Mouse (Mus musculus) v-Abl transformed pro-B cells (cell line): Measurements from ENCODE around the gene St5.

Experiments
- in situ Hi-C, 2 experiments: fragments of 400-800 bp; cut with MboI; formaldehyde crosslinking; loops; one replicate each; pipeline ENCODE4 v1.15.1; 2025; ENCODE audit not compliant: unreplicated experiment in 2 of 2

The St5 gene

DNA sequence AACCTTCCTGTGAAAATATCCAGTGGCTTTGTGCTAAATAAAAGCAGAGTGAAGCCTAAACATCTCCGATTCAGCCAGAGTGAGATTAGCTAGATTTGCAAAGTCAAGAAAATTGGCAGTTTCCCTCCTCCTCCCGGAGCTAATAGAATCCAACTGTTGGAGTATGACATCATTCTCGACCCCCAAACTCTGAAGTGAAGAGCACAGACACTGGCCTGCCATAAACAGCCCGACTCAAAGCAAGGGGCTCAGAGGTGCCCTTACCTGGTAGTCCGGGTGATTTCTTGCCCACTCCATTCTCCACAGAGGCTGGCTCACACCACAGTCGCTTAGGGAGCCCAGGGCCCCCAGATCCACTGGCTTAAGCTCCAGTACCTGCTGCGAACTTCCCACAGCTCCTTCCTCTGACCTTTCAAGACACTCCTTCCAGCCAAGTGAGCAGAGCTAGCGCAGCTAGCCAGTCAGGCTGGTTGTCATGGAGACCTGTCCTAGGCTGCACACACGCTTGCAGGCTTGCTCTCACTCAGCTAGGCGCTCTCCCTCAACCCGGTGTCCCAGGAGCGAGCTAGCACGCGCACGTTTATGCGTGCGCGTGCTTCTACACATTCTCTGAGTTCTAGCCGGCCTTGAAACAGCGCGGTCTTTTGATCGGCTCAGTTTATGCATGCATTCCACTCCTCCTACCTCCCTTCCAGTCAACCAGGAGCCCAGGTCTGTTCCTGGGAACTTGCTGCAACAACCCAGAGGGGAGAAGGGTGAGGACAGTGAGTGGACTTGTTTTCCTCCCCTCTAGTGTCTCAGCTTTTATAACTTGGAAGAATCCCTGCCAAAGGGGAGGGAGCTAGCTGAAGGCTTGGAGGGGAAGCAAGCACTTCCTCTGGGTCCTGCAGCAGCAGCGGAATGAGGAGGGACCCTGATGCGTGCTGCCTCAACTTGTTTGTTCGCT, 87.1 kb downstream of the St5 start:
- in situ Hi-C loops, result loop anchor here (5.0 to 25.0 kb wide), 3 partner anchors 89 to 479 kb away; no protein-coding TSS in a partner anchor

DNA sequence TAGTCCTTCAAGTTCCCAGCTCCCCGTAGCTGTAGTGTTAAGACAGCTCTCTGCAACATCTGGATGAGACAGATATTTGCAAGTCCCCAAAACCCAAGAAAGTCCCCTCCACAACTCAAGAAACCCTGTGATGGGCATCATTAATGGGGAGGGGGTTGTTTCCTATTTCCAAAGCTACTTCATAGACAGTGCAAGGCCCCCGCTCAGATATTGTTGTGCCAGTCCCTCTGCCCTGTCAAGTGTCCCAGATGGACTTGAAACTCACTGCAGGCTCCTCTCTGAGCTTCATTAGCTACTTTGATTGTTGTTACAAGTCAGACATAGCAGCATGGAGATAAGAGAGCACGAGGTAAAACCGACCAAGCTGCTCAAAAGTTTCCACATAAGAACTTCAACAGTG, 87.8 kb downstream of the St5 start:
- in situ Hi-C loops, result loop anchor here (5.0 to 25.0 kb wide), 3 partner anchors 88 to 478 kb away; no protein-coding TSS in a partner anchor

DNA sequence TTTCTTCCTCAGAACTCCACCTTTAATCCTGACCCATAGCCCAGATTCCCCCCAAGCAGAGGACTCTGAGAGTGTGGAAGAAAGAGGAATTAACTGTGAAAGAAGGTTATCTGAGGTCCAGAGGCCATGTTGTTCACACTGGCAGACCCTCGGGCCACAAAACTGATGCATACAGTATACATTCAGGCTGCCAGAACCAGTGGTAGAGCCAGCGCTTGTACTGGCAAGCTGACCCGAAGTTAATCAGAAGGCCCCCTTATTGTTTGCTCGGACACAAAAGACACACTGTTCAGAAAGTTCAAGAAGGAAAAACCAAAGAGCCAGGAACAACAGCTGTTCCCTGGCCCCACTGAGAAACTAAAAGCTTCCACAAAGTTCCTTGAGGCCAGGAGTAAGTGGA, 88.5 kb downstream of the St5 start:
- in situ Hi-C loops, result loop anchor here (5.0 to 25.0 kb wide), 3 partner anchors 88 to 478 kb away; no protein-coding TSS in a partner anchor

DNA sequence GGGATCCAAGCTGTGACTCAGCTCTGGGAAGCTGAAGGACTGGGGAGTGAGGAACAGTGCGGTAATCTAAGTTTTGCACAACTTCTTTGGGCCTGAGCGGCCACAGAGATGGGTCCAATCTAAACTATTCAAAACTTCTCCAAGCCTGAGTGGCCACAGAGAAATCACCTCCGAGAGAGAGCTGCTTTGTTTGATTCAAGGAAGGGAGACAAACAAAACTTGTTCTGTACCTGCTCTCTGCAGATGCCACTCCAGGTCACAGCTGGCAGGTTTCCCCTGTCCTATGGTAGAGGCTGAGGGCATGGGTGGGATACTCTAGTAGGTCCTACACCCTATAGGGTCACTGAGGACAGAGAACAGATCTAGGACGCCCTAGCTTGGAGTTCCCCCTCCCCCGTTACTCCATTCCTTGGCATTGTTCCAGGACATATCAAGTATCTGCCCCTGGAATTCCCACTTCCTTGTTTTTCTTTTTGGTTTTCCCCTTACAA, 89.8 kb downstream of the St5 start:
- in situ Hi-C loops, result loop anchor here (10.0 to 25.0 kb wide), 2 partner anchors 469 to 476 kb away; no protein-coding TSS in a partner anchor

DNA sequence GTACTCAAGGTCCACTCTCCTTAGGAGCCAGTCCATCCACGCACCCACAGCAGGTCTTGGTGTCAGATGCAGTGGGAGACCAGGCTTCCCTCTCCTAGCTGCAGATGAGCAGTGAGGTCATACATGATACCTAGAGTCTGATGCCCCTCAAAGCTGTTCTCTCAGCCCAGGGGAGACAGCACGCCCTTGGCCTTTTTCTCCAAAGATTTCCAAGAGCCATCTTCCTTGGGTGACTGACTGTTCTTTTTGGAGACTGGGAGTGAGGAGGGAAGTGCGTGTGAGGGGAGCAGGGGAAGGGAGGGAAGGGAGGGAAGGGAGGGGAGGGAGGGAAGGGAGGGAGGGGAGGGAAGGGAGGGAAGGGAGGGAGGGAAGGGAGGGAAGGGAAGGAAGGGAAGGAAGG, 90.4 kb downstream of the St5 start:
- in situ Hi-C loops, result loop anchor here (10.0 to 25.0 kb wide), 2 partner anchors 468 to 476 kb away; no protein-coding TSS in a partner anchor

DNA sequence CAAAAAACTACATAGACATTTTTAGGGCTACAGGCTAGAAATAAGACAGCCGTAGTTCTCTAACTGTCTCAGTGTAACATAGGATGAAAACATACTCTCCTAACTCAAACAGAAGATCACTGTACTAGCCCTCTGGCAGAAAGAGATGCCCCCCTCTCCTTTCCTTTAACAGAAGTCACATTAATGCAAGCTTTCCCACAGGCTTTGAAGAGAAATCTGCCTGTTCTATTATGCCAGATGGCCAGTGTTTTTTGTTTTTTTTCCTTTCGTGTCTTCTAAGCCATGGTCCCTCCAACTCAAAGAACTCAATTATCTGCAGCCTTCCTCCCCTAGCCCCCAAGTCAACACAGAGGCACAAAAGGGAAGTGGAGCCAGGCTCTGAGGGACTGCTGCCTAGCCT, 90.9 kb downstream of the St5 start:
- in situ Hi-C loops, result loop anchor here (10.0 to 25.0 kb wide), 2 partner anchors 468 to 475 kb away; no protein-coding TSS in a partner anchor

DNA sequence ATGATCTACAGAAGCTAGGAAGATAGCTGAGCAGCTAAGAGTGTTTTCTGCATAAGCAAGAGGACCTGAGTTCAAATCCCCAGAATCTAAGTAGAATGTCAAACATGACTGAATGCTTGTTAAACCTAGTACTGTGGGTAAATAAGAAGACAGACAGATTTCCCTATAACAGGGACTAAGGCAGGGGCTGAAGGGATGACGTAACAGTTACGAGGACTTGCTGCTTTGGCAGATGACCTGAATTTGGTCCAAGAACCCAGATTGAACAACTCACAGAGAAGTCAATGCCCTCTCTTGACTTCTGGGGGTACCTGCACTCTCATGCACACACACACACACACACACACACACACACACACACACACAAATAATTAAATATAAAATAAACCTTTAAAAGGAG, 93.1 kb downstream of the St5 start:
- in situ Hi-C loops, result loop anchor here (10.0 to 25.0 kb wide), 2 partner anchors 466 to 473 kb away; no protein-coding TSS in a partner anchor

DNA sequence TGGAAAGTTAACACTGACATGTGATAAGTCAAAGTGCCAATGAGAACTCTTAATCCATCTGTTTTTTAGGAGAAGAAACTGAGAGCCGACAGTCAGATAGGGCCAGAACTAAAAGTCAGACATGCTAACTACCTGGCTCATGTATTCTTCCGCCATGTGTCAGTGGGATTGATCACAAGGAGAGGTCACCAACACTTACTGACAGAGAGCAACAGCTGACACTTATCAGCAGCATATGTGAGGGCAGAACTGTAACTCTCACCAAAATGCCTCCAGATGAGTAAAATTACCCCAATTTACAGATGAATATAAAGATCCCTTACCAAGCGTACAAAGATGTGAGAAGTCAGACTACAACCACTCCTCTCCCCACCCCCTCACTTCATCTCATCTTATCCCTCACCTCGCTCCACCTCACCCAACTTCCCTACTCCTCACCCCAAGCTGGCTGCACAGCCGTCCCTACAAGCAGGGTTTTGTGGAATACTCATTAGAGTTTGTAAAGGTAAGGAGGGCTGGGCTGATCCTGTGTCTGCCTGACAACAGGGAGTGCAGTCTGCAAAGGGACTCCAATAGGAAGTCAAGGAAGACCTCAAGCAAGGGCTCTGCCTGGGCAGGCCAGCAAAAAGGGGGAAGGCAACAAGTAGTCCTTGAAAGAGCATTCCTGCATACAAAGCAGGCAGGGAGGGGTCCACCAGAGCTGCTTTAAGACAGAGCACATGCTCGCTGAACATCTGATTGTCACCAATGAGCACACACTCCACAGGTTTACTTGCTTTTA, 93.7 kb downstream of the St5 start:
- in situ Hi-C loops, result loop anchor here (10.0 to 25.0 kb wide), 2 partner anchors 465 to 472 kb away; no protein-coding TSS in a partner anchor

DNA sequence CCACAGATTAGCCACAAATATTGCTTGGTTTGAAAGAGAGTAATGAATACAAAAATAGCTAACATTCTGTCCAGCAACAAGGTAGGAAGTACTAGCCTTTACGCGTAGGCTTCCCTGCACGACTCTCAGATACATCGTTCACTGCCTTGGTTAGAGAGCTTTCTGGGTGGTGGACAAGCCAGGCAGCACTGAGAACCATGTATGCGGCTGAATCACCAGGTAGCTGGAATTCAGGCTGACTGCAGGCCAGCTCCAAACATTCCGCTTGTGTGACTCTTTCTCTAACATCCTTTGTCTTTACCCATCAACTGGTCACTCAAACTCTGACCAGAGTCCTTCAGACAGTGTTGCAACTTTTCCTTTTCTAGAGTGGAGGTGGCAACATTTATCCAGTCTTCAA, 94.6 kb downstream of the St5 start:
- in situ Hi-C loops, result loop anchor here in 1 of 2 experiments (25.0 kb wide), 1 partner anchor 472 kb away; no protein-coding TSS in a partner anchor

DNA sequence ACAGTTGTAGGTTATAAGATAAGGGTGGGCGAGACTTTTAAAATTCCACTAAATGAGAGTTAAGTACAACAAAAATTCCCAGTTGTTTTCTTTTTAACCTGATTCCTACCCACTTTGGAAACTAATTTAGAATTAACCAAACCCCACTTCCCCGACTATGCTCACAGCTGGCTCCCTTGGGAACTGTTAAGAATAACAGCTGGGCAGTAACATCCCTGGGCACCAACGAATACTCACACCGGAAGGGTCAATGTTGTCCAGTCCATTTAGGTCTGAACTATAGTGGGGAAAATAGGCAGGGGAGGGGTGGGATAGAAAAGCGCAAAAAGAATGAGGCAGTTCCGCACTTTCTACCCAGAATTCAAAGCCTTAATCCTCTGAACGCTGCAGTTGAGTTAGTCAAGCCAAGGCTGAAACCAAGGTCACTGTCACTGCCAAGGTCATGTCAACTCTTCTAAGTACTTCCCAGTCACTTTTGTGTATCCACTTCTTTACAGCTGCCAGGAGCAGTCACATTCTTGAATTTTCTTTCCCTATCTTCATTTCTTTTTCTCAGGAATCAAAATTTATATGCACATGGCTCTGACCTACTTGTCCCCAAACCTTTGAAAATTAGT, 96.3 kb downstream of the St5 start:
- in situ Hi-C loops, result loop anchor here in 1 of 2 experiments (25.0 kb wide), 1 partner anchor 470 kb away; no protein-coding TSS in a partner anchor

DNA sequence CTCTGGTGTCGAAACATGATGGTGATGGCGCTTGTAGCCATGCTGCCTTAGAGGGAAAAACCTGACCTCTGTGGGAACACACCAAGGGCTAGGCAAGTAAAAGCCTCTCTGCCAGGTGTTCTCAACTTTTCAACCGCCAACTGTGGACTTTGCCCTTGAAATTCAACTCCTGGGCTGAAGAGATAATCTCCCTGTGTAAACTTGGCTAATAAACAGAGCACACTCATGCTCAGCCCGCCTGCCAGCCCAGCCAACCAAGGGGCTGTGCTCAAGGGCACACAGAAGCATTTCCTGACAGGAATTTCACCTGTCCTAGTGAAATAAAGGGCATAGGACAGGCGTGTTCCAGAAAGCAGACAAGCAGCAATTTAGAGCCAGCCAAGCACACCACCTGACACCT, 100.8 kb downstream of the St5 start:
- in situ Hi-C loops, result loop anchor here in 1 of 2 experiments (25.0 kb wide), 1 partner anchor 465 kb away; no protein-coding TSS in a partner anchor

DNA sequence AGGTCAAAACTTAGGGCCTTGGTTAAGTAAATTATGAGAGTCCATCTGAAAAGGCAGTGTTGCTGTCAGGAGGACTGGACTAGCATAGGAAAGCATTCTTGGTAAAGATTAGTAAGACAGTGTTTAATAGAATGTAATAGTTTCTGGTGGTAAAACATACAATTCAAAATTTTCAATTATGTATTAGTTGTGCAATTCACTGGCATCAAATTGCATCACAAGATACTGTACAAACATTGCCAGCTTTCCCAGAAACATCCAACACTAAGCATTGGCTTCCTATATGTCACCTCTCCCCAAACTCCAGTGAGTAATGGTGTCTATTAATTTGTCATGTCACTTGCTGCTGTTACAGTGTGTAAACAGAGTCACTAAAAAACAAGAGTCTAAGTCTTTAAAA, 101.4 kb downstream of the St5 start:
- in situ Hi-C loops, result loop anchor here in 1 of 2 experiments (25.0 kb wide), 1 partner anchor 465 kb away; no protein-coding TSS in a partner anchor

DNA sequence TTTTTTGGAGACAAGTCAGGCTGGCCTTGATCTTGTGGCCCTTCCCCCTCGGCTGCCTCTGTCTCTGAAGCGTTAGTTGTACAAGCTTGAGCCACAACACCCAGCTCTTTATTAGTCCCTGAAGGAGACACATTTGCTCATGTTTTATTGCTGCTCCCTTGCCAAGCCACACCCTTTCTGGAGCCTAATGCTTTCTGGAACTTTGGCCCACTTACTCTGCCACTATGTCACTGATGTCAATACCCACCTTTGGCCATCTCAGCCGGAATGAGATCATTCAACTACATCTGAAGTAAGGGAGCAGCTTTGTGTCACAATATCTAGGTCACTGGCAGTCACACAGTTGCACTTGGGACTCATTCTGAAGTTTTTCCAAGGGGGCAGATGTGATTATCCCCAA, 102.7 kb downstream of the St5 start:
- in situ Hi-C loops, result loop anchor here in 1 of 2 experiments (25.0 kb wide), 1 partner anchor 463 kb away; no protein-coding TSS in a partner anchor

DNA sequence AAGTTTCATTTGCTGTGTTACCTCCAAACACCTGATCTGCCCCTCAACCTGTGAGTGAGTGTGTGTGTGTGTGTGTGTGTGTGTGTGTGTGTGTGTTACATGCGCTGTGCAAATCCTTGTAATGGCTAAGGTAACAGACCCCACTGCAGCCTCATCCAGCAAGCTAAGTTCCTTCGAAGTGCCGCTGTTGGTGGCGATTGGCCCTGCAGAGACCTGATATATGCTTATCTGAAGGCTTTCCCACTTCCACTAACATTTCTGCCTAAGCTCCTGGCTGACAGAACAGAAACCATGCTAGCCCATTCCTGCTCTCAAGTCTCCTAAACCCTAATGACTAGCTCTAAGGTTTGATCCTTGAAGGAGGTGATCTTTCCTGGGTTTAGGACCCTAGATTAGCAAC, 103.4 kb downstream of the St5 start:
- in situ Hi-C loops, result loop anchor here in 1 of 2 experiments (25.0 kb wide), 1 partner anchor 463 kb away; no protein-coding TSS in a partner anchor

DNA sequence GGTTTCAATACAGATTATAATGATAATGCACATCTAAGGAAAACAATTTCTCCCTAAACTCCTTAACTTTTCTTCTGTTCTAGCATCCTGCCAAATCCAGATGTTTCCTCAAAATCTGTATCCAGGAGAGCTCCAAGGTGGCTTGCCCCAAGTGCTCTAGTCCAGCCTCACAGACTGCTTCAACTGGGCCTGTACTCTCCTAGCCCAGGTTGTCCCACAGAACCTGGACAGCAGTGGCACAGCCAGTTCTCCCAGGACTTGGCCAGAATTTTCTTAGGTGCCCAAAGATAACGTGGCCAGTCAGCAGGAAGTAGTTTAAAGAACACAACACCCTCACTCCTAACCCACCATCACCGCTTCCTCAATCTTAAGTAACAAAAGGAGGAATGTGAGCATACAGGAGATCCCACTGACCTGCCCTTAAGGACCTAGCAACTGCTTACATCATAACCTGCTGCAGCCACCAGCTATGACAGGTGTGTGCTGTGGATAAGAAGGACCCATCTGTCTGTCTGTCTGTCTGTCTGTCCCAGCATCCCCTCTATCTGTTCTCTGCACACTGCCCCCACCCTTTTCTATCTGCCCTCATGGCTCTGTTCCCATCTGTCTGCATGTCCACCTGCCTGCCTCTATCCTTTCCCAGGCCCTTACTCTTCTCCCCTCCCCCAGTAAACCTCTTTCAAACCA, 108.4 kb downstream of the St5 start:
- in situ Hi-C loops, result no loop called here

DNA sequence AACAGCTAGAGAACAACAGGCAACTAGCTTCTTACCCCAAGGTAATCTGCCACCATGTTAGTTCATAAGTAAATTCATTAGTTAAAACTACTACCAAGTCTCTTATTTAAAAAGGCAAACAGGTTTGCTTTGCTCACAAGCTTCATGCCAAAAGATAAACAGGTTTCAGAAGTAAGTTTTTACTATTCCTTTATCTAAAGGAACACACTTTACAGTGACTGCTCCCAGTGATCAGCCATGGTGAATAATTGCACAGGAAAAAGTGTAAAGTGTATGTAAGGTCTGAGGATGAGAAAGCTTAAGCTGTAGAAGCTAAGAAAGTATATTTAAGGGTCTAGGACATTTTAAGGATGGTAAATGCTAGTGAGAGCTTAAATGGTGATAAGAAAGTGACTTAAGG, 109.4 kb downstream of the St5 start:
- in situ Hi-C loops, result no loop called here

DNA sequence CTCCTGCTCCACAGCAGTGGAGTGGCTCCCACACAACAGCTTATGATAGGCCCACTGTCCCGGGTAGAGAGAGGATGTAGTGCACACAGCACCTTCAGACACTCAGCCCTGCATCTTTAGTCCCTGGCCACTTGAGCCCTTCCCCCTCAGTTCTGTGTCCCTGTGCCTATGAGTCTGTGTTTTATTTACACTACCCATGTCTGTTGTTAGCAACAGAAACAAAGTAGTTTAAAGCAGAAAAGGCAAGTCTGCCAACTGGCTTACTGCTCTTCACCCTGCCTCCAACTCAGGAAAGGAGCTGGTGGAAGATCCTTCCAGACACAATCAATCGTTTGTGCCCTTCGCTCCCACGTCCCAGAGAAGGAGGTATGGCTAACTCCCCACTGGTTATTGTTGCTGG, 111.2 kb downstream of the St5 start:
- in situ Hi-C loops, result no loop called here

DNA sequence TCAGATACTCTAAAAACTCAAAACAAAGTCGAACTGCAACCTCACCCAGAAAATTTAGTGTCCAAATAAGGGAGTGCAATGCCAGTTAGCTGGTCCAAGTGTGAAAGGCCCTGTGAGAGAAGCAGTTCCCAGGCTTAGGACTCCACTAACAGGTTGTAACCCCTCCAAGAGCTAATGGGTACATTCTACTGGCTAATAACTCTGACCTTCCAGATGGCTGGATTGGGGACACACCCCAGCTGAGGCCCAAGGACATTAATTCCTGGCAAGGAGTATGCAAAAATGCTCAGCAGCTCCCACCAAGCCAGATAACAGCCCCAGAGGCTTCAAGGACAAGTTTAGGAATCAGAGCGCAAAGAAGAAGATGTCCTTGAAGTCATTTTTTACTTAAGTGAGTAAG, 112.8 kb downstream of the St5 start:
- in situ Hi-C loops, result no loop called here

DNA sequence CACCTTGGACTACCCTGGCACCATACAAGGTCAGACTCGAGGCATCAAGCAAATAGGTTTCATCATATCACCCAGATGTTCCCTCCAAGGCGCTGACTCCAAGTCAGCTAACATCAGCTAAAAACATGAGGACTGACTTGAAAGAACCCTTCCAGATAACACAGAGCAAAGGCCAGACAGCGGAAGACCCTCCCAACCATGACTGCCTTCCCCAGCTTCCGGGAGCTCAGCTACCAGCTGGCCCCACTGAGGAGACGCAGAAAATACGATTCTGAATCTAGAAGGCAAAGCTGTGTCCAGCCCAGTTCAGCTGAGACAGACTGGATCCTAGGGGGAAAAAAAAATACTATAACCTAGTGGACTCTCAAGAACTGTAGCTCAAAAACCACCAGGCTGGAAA, 114.4 kb downstream of the St5 start:
- in situ Hi-C loops, result no loop called here
